Mouse (Mus musculus): Measurements from ENCODE around the gene Edem1. TPM values are rescaled to one million over a fixed set of nuclear protein-coding genes. Genes with fewer than 3 reads are reported as not detected.

Gene Edem1
- polyA plus RNA-seq, 1 experiment from 2014 or later: 7.4 TPM

GRCm38 (mm10) chr6:108880368-108881013, 52.0 kb downstream of the Edem1 start:
- Histone ChIP-seq H3K27ac (ENCODE audit: low read depth, low read length) (no peak overlapping the region), H3K9ac (replicated peaks; ENCODE audit: low read depth, low read length) (no peak overlapping the region), H3K4me1 (ENCODE audit: control insufficient read depth, insufficient read depth, low read length) (no peaks in the 10 kb centered on the region), H3K27me3 (ENCODE audit: control insufficient read depth, insufficient read depth, low read length) (no peaks in the 10 kb centered on the region), H3K36me3 (ENCODE audit: control insufficient read depth, insufficient read depth, low read length) (no peaks in the 10 kb centered on the region), H3K9me3 (ENCODE audit: control insufficient read depth, low read length) (no peaks in the 10 kb centered on the region), H3K4me2 (ENCODE audit: low read depth, low read length) (no peak overlapping the region), H3K4me3 (ENCODE audit: low read depth, low read length) (no peak overlapping the region)
- ATAC-seq (ENCODE audit: low read depth): no peak
- WGBS: 89% methylated on average over 4 of the region's 4 CpGs

GRCm38 (mm10) chr6:108881074-108881473, 52.6 kb downstream of the Edem1 start:
- Histone ChIP-seq H3K27ac (ENCODE audit: low read depth, low read length) (no peak overlapping the region), H3K27me3 (ENCODE audit: control insufficient read depth, insufficient read depth, low read length) (no peaks in the 10 kb centered on the region), H3K4me3 (ENCODE audit: low read depth, low read length) (no peak overlapping the region), H3K36me3 (ENCODE audit: control insufficient read depth, insufficient read depth, low read length) (no peaks in the 10 kb centered on the region), H3K9me3 (ENCODE audit: control insufficient read depth, low read length) (no peaks in the 10 kb centered on the region), H3K4me1 (ENCODE audit: control insufficient read depth, insufficient read depth, low read length) (no peaks in the 10 kb centered on the region), H3K9ac (replicated peaks; ENCODE audit: low read depth, low read length) (no peak overlapping the region), H3K4me2 (ENCODE audit: low read depth, low read length) (no peak overlapping the region)
- WGBS: 89% methylated on average over 4 of the region's 4 CpGs
- ATAC-seq (ENCODE audit: low read depth): no peak

GRCm38 (mm10) chr6:108883826-108884225, 55.4 kb downstream of the Edem1 start:
- H3K27ac ChIP-seq (ENCODE audit: low read depth, low read length): no peak overlapping the region
- H3K9me3 ChIP-seq (ENCODE audit: control insufficient read depth, low read length): no peaks in the 10 kb centered on the region
- H3K36me3 ChIP-seq (ENCODE audit: control insufficient read depth, insufficient read depth, low read length): no peaks in the 10 kb centered on the region
- no peaks in the 10 kb centered on the region for H3K4me1 ChIP-seq (ENCODE audit: control insufficient read depth, insufficient read depth, low read length)
- H3K4me3 ChIP-seq (ENCODE audit: low read depth, low read length): no peak overlapping the region
- H3K9ac ChIP-seq (replicated peaks; ENCODE audit: low read depth, low read length): no peak overlapping the region
- 89% methylated on average over 2 of the region's 2 CpGs for WGBS
- no peak for ATAC-seq (ENCODE audit: low read depth)
- H3K27me3 ChIP-seq (ENCODE audit: control insufficient read depth, insufficient read depth, low read length): no peaks in the 10 kb centered on the region
- no peak overlapping the region for H3K4me2 ChIP-seq (ENCODE audit: low read depth, low read length)

- Histone ChIP-seq H3K36me3 (ENCODE audit: control insufficient read depth, insufficient read depth, low read length) (no peaks in the 10 kb centered on the region), H3K4me3 (ENCODE audit: low read depth, low read length) (no peak overlapping the region), H3K9ac (replicated peaks; ENCODE audit: low read depth, low read length) (no peak overlapping the region), H3K4me1 (ENCODE audit: control insufficient read depth, insufficient read depth, low read length) (no peaks in the 10 kb centered on the region), H3K9me3 (ENCODE audit: control insufficient read depth, low read length) (no peaks in the 10 kb centered on the region), H3K27ac (ENCODE audit: low read depth, low read length) (no peak overlapping the region), H3K27me3 (ENCODE audit: control insufficient read depth, insufficient read depth, low read length) (no peaks in the 10 kb centered on the region), H3K4me2 (ENCODE audit: low read depth, low read length) (no peak overlapping the region)
- no peak for ATAC-seq (ENCODE audit: low read depth)
- WGBS: 72% methylated on average over 5 of the region's 5 CpGs
Measured at GRCm38 (mm10) chr6:108884603-108885002, 56.2 kb downstream of the Edem1 start.

- H3K4me1 ChIP-seq (ENCODE audit: control insufficient read depth, insufficient read depth, low read length): no peaks in the 10 kb centered on the region
- no peak for ATAC-seq (ENCODE audit: low read depth)
- no peak overlapping the region for H3K4me2 ChIP-seq (ENCODE audit: low read depth, low read length)
- no peaks in the 10 kb centered on the region for H3K36me3 ChIP-seq (ENCODE audit: control insufficient read depth, insufficient read depth, low read length)
- no peaks in the 10 kb centered on the region for H3K9me3 ChIP-seq (ENCODE audit: control insufficient read depth, low read length)
- 75% methylated on average over 4 of the region's 4 CpGs for WGBS
- no peaks in the 10 kb centered on the region for H3K27me3 ChIP-seq (ENCODE audit: control insufficient read depth, insufficient read depth, low read length)
- H3K9ac ChIP-seq (replicated peaks; ENCODE audit: low read depth, low read length): no peak overlapping the region
- no peak overlapping the region for H3K4me3 ChIP-seq (ENCODE audit: low read depth, low read length)
- H3K27ac ChIP-seq (ENCODE audit: low read depth, low read length): no peak overlapping the region
Measured at GRCm38 (mm10) chr6:108886346-108886745, 57.9 kb downstream of the Edem1 start.

GRCm38 (mm10) chr6:108892589-108892988, 64.1 kb downstream of the Edem1 start:
- WGBS: 87% methylated on average over 5 of the region's 5 CpGs
- Histone ChIP-seq H3K27me3 (ENCODE audit: control insufficient read depth, insufficient read depth, low read length) (no peaks in the 10 kb centered on the region), H3K36me3 (ENCODE audit: control insufficient read depth, insufficient read depth, low read length) (no peaks in the 10 kb centered on the region), H3K9ac (replicated peaks; ENCODE audit: low read depth, low read length) (no peak overlapping the region), H3K4me3 (ENCODE audit: low read depth, low read length) (no peak overlapping the region), H3K4me2 (ENCODE audit: low read depth, low read length) (no peak overlapping the region), H3K27ac (ENCODE audit: low read depth, low read length) (no peak overlapping the region), H3K9me3 (ENCODE audit: control insufficient read depth, low read length) (no peaks in the 10 kb centered on the region), H3K4me1 (ENCODE audit: control insufficient read depth, insufficient read depth, low read length) (no peaks in the 10 kb centered on the region)
- no peak for ATAC-seq (ENCODE audit: low read depth)

DNA sequence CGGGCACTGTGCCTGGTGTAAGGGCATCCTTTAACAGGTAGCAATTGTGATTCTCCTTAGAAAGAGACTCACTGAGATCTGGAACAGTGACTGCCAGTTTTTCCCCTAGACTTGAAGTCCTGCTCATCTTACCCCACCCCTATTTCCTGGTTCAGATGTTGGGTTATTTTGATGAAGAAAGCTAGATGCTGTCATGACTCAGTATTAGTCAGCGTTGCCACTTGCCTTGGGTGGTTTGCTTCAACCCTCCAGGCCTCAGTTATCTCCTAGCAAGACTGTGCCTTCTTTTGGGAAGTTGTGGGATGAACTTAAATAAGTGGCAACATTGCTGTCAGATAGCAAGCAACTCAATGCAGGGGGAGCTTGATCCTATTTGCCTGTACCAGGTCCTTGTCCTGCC, 66.7 kb downstream of the Edem1 start:
- no peaks in the 10 kb centered on the region for H3K4me1 ChIP-seq (ENCODE audit: control insufficient read depth, insufficient read depth, low read length)
- 94% methylated on average over 2 of the region's 2 CpGs for WGBS
- H3K9me3 ChIP-seq (ENCODE audit: control insufficient read depth, low read length): no peaks in the 10 kb centered on the region
- H3K27ac ChIP-seq (ENCODE audit: low read depth, low read length): no peak overlapping the region
- no peak for ATAC-seq (ENCODE audit: low read depth)
- no peak overlapping the region for H3K9ac ChIP-seq (replicated peaks; ENCODE audit: low read depth, low read length)
- no peaks in the 10 kb centered on the region for H3K27me3 ChIP-seq (ENCODE audit: control insufficient read depth, insufficient read depth, low read length)
- no peak overlapping the region for H3K4me2 ChIP-seq (ENCODE audit: low read depth, low read length)
- H3K4me3 ChIP-seq (ENCODE audit: low read depth, low read length): no peak overlapping the region
- H3K36me3 ChIP-seq (ENCODE audit: control insufficient read depth, insufficient read depth, low read length): no peaks in the 10 kb centered on the region

DNA sequence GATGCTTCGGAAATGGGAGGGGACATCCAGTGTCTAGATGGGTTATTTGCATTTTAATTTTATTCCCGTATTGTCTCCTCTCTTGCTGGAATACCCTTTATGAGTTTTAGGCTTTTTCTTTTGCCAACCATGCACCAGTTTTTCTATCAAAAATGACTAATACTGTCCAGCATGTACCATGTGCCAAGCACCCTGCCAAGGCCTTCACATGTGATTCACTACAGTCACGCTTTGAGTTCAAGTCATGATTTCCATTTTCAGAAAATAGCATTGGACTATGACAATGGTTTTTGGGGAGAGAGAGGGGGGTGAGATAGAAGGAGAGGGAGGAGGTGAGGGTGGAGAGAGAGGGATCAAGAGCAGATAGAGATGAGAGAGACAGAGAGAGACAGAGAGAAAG, 67.5 kb downstream of the Edem1 start:
- H3K4me2 ChIP-seq (ENCODE audit: low read depth, low read length): no peak overlapping the region
- no peak overlapping the region for H3K9ac ChIP-seq (replicated peaks; ENCODE audit: low read depth, low read length)
- H3K27ac ChIP-seq (ENCODE audit: low read depth, low read length): no peak overlapping the region
- no peak overlapping the region for H3K4me3 ChIP-seq (ENCODE audit: low read depth, low read length)
- ATAC-seq (ENCODE audit: low read depth): no peak
- WGBS: 89% methylated on average over 3 of the region's 3 CpGs
- H3K4me1 ChIP-seq (ENCODE audit: control insufficient read depth, insufficient read depth, low read length): no peaks in the 10 kb centered on the region
- H3K36me3 ChIP-seq (ENCODE audit: control insufficient read depth, insufficient read depth, low read length): no peaks in the 10 kb centered on the region
- H3K9me3 ChIP-seq (ENCODE audit: control insufficient read depth, low read length): no peaks in the 10 kb centered on the region
- H3K27me3 ChIP-seq (ENCODE audit: control insufficient read depth, insufficient read depth, low read length): no peaks in the 10 kb centered on the region

DNA sequence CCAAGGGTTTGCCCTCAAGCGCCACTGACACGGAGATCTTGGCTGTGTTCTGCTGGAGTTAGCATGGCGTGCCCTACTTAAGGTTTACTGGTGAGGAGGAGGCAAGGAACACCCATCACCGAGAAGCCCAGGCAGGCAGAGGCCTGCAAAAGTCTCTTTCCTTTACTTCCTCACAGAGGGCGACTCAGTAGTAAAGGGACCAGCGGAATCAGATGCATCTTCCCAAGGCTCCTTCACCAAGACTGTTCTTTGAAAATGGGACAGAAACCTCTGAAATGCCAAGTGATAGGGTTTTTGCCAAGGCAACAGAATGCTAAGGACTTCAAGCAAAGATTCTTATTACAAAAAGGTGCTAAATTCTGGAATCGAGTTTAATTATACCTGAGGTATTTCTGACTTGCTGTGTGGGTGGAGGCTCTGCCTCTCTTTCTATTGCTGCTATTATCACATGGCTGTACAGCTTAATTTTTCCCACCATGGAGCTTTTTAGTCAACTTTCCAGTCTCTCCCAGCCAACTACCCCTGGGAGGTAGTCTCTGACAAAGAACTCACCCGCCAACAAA, 68.2 kb downstream of the Edem1 start:
- no peaks in the 10 kb centered on the region for H3K27me3 ChIP-seq (ENCODE audit: control insufficient read depth, insufficient read depth, low read length)
- no peak overlapping the region for H3K27ac ChIP-seq (ENCODE audit: low read depth, low read length)
- no peaks in the 10 kb centered on the region for H3K36me3 ChIP-seq (ENCODE audit: control insufficient read depth, insufficient read depth, low read length)
- no peak for ATAC-seq (ENCODE audit: low read depth)
- H3K9ac ChIP-seq (replicated peaks; ENCODE audit: low read depth, low read length): no peak overlapping the region
- no peaks in the 10 kb centered on the region for H3K9me3 ChIP-seq (ENCODE audit: control insufficient read depth, low read length)
- H3K4me3 ChIP-seq (ENCODE audit: low read depth, low read length): no peak overlapping the region
- no peaks in the 10 kb centered on the region for H3K4me1 ChIP-seq (ENCODE audit: control insufficient read depth, insufficient read depth, low read length)
- no peak overlapping the region for H3K4me2 ChIP-seq (ENCODE audit: low read depth, low read length)
- WGBS: 91% methylated on average over 8 of the region's 8 CpGs

All from neural tube, embryonic 14.5 days (tissue).